Mouse (Mus musculus): ENCODE results near the gene Lyst.
"Not testable (repeated sequence)": the region's sequence is repeated elsewhere in the genome, so short reads cannot be mapped to it uniquely, and the experiment has no call there.

The Lyst gene

GRCm38 (mm10) chr13:13781026-13781425 is 190.8 kb downstream of the Lyst start:
- DNase-seq (ENCODE audit: low spot score in 2 of 2), result no peak

- DNase-seq (ENCODE audit: low spot score in 2 of 2), result no peak
These were observed 193.1 kb downstream of the Lyst start for GRCm38 (mm10) chr13:13783296-13783695.

GRCm38 (mm10) chr13:13783894-13784419 is 193.8 kb downstream of the Lyst start, which contains the start of gene Gng4:
Gng4 (plus strand) TSS chr13:13784059.
- peak in 1 of 2 experiments; percentile 19 for DNase-seq (ENCODE audit: low spot score in 2 of 2)

- DNase-seq (ENCODE audit: low spot score in 2 of 2), result no peak
These were observed 194.3 kb downstream of the Lyst start for GRCm38 (mm10) chr13:13784420-13784936.

GRCm38 (mm10) chr13:13784981-13785783 is 195.0 kb downstream of the Lyst start:
- no peak for DNase-seq (ENCODE audit: low spot score in 2 of 2)

GRCm38 (mm10) chr13:13786971-13787370 is 196.8 kb downstream of the Lyst start:
- DNase-seq (ENCODE audit: low spot score in 2 of 2), result no peak

GRCm38 (mm10) chr13:13788070-13788469 is 197.9 kb downstream of the Lyst start:
- DNase-seq (ENCODE audit: low spot score in 2 of 2), result no peak

GRCm38 (mm10) chr13:13791981-13792380 is 201.8 kb downstream of the Lyst start:
- no peak for DNase-seq (ENCODE audit: low spot score in 2 of 2)

- no peak for DNase-seq (ENCODE audit: low spot score in 2 of 2)
These were observed 205.1 kb downstream of the Lyst start for GRCm38 (mm10) chr13:13795166-13795832.

- DNase-seq (ENCODE audit: low spot score in 2 of 2), result no peak
These were observed 205.9 kb downstream of the Lyst start for GRCm38 (mm10) chr13:13796082-13796481.

- DNase-seq (ENCODE audit: low spot score in 2 of 2), result not testable (repeated sequence)
These were observed 207.6 kb downstream of the Lyst start for GRCm38 (mm10) chr13:13797816-13798215.

- no peak for DNase-seq (ENCODE audit: low spot score in 2 of 2)
These were observed 208.6 kb downstream of the Lyst start for GRCm38 (mm10) chr13:13798775-13799174.

GRCm38 (mm10) chr13:13808337-13809132 is 218.3 kb downstream of the Lyst start:
- no peak for DNase-seq (ENCODE audit: low spot score in 2 of 2)

- no peak for DNase-seq (ENCODE audit: low spot score in 2 of 2)
These were observed 220.7 kb downstream of the Lyst start for GRCm38 (mm10) chr13:13810885-13811284.

- DNase-seq (ENCODE audit: low spot score in 2 of 2), result no peak
These were observed 228.5 kb downstream of the Lyst start for GRCm38 (mm10) chr13:13818696-13819095.

GRCm38 (mm10) chr13:13820234-13821123 is 230.3 kb downstream of the Lyst start:
- no peak for DNase-seq (ENCODE audit: low spot score in 2 of 2)

- no peak for DNase-seq (ENCODE audit: low spot score in 2 of 2)
These were observed 234.7 kb downstream of the Lyst start for GRCm38 (mm10) chr13:13824946-13825345.

- no peak for DNase-seq (ENCODE audit: low spot score in 2 of 2)
These were observed 236.3 kb downstream of the Lyst start for GRCm38 (mm10) chr13:13826533-13826932.

- DNase-seq (ENCODE audit: low spot score in 2 of 2), result peak in 1 of 2 experiments; percentile 2
These were observed 237.9 kb downstream of the Lyst start for GRCm38 (mm10) chr13:13828125-13828524.

Measured in urinary bladder, postnatal 36 days (tissue).